Mouse (Mus musculus) embryonic facial prominence, embryonic 10.5 days (tissue): ENCODE results near the gene Pabpn1. TPM values are rescaled to one million over a fixed set of nuclear protein-coding genes. Genes with fewer than 3 reads are reported as not detected.

Experiments
- DNase-seq: peaks from one replicate; pipeline ENCODE4 v3.0.0-alpha.2; 2017; ENCODE audit warnings: low spot score
- H3K27ac ChIP-seq: fragments of 300-500 bp; sonication (generic); replicated peaks from 2 replicates; pipeline ENCODE4 v1.5.1; 2016; ENCODE audit warnings: mild to moderate bottlenecking
- H3K27me3 ChIP-seq: fragments of 300-500 bp; sonication (generic); replicated peaks from 2 replicates; pipeline ENCODE4 v1.6.1; 2016; ENCODE audit warnings: low read depth, mild to moderate bottlenecking; ENCODE audit not compliant: poor library complexity, severe bottlenecking
- H3K36me3 ChIP-seq: fragments of 300-500 bp; sonication (generic); replicated peaks from 2 replicates; pipeline ENCODE4 v1.6.1; 2016; ENCODE audit warnings: mild to moderate bottlenecking, moderate library complexity
- H3K4me1 ChIP-seq: fragments of 300-500 bp; sonication (generic); 2 replicates; pipeline ENCODE4 v1.6.1; 2016
- H3K4me3 ChIP-seq: fragments of 300-500 bp; sonication (generic); 2 replicates; pipeline ENCODE4 v1.5.1; 2016; ENCODE audit warnings: mild to moderate bottlenecking, moderate library complexity
- H3K9me3 ChIP-seq: fragments of 300-500 bp; sonication (generic); 2 replicates; pipeline ENCODE4 v1.6.1; 2016; ENCODE audit warnings: mild to moderate bottlenecking
- WGBS: fragments of 180-500 bp; shearing (Covaris S2); methylation state at CpG from one replicate; pipeline ENCODE4 v1.1.7; 2016; 5-methylcytosine and 5-hydroxymethylcytosine counted together
- polyA plus RNA-seq: library from polyadenylated mRNA; unstranded; fragments of >200 nt; fragmentation: Nextera tagmentation; extraction: Ambion mirVana; gene quantifications from 2 replicates; pipeline ENCODE4 v1.2.1, GENCODE M21; 2016

Pabpn1 gene
- polyA plus RNA-seq, 1 experiment from 2014 or later = 173 TPM

GRCm38 (mm10) chr14:54874165-54874564 lies 18.1 kb upstream of the Pabpn1 start:
- no peaks in the 10 kb centered on the region for H3K9me3 ChIP-seq
- H3K4me3 ChIP-seq = no peak overlapping the region
- H3K27ac ChIP-seq = no peak overlapping the region
- whole genome bisulfite sequencing = 90% methylated on average over 3 of the region's 3 CpGs
- no peaks in the 10 kb centered on the region for H3K36me3 ChIP-seq
- H3K4me1 ChIP-seq = peaks cover 23% of the 10 kb centered on the region
- peaks cover 48% of the 10 kb centered on the region for H3K27me3 ChIP-seq
- no peak for DNase-seq

GRCm38 (mm10) chr14:54875844-54876538 lies 16.3 kb upstream of the Pabpn1 start:
- Histone ChIP-seq H3K36me3 (no peaks in the 10 kb centered on the region), H3K4me3 (peak overlapping the region; percentile 85), H3K27ac (peak overlapping the region; percentile 86), H3K27me3 (peaks cover 48% of the 10 kb centered on the region), H3K9me3 (no peaks in the 10 kb centered on the region), H3K4me1 (peaks cover 23% of the 10 kb centered on the region)
- WGBS = 2% methylated on average over 36 of the region's 36 CpGs
- no peak for DNase-seq

GRCm38 (mm10) chr14:54876539-54877047 lies 15.7 kb upstream of the Pabpn1 start:
- H3K27ac ChIP-seq = peak overlapping the region; percentile 86
- peak overlapping the region; percentile 85 for H3K4me3 ChIP-seq
- peaks cover 23% of the 10 kb centered on the region for H3K4me1 ChIP-seq
- WGBS = under 1% methylated on average over 72 of the region's 72 CpGs
- H3K36me3 ChIP-seq = no peaks in the 10 kb centered on the region
- DNase-seq = peak; percentile 90
- no peaks in the 10 kb centered on the region for H3K9me3 ChIP-seq
- H3K27me3 ChIP-seq = peaks cover 48% of the 10 kb centered on the region

GRCm38 (mm10) chr14:54877048-54877715 lies 15.1 kb upstream of the Pabpn1 start, which contains the start of gene Ppp1r3e:
Gene Ppp1r3e, minus strand, starts transcription at chr14:54877550.
- WGBS = under 1% methylated on average over 61 of the region's 61 CpGs

GRCm38 (mm10) chr14:54883154-54884021 lies 8.9 kb upstream of the Pabpn1 start, which contains the start of the genes Bcl2l2 and Gm20521:
Gene Bcl2l2, plus strand, starts transcription at chr14:54883377.
Gene Gm20521, plus strand, starts transcription at chr14:54883441.
- H3K36me3 ChIP-seq = peaks cover 26% of the 10 kb centered on the region
- peaks cover 31% of the 10 kb centered on the region for H3K4me1 ChIP-seq
- H3K4me3 ChIP-seq = peak within 1 kb of the TSS; percentile 70
- H3K27me3 ChIP-seq = peaks cover 7% of the 10 kb centered on the region
- H3K9me3 ChIP-seq = no peaks in the 10 kb centered on the region
- peak within 1 kb of the TSS; percentile 92 for H3K27ac ChIP-seq
- 1% methylated on average over 27 of the region's 27 CpGs for WGBS
- peak; percentile 94 for DNase-seq

More at GRCm38 (mm10) chr14:54877048-54877715, 15.1 kb upstream of the Pabpn1 start, which contains the start of gene Ppp1r3e:
- peaks cover 23% of the 10 kb centered on the region for H3K4me1 ChIP-seq
- no peaks in the 10 kb centered on the region for H3K9me3 ChIP-seq
- peak; percentile 74 for DNase-seq
- peak within 1 kb of the TSS; percentile 86 for H3K27ac ChIP-seq
- peak within 1 kb of the TSS; percentile 85 for H3K4me3 ChIP-seq
- H3K36me3 ChIP-seq = no peaks in the 10 kb centered on the region
- peaks cover 48% of the 10 kb centered on the region for H3K27me3 ChIP-seq

GRCm38 (mm10) chr14:54884022-54884712 lies 8.1 kb upstream of the Pabpn1 start:
- Histone ChIP-seq H3K9me3 (no peaks in the 10 kb centered on the region), H3K4me3 (peak overlapping the region; percentile 70), H3K27me3 (no peaks in the 10 kb centered on the region), H3K4me1 (peaks cover 31% of the 10 kb centered on the region), H3K27ac (peak overlapping the region; percentile 92), H3K36me3 (peaks cover 26% of the 10 kb centered on the region)
- peak; percentile 23 for DNase-seq
- WGBS = 33% methylated on average over 21 of the region's 21 CpGs

- Histone ChIP-seq H3K36me3 (peaks cover 26% of the 10 kb centered on the region), H3K4me3 (peak overlapping the region; percentile 70), H3K27ac (0 out of 2 replicates have a peak overlapping the region, but pooled peaks have one; percentile 92), H3K9me3 (no peaks in the 10 kb centered on the region), H3K4me1 (peaks cover 31% of the 10 kb centered on the region), H3K27me3 (no peaks in the 10 kb centered on the region)
- no peak for DNase-seq
- 94% methylated on average over 11 of the region's 11 CpGs for WGBS
These were observed 7.0 kb upstream of the Pabpn1 start for GRCm38 (mm10) chr14:54885309-54885708.

- peak overlapping the region; percentile 100 for H3K27ac ChIP-seq
- H3K4me3 ChIP-seq = peak overlapping the region; percentile 97
- peak; percentile 96 for DNase-seq
- peaks cover 35% of the 10 kb centered on the region for H3K36me3 ChIP-seq
- WGBS = under 1% methylated on average over 38 of the region's 38 CpGs
- H3K4me1 ChIP-seq = peaks cover 26% of the 10 kb centered on the region
- no peaks in the 10 kb centered on the region for H3K27me3 ChIP-seq
- H3K9me3 ChIP-seq = no peaks in the 10 kb centered on the region
These were observed 1.4 kb downstream of the Pabpn1 start for GRCm38 (mm10) chr14:54893651-54894181.

- DNase-seq = peak; percentile 76
- Histone ChIP-seq H3K4me3 (peak overlapping the region; percentile 97), H3K27ac (peak overlapping the region; percentile 100), H3K9me3 (no peaks in the 10 kb centered on the region), H3K36me3 (peaks cover 42% of the 10 kb centered on the region), H3K27me3 (no peaks in the 10 kb centered on the region), H3K4me1 (peaks cover 26% of the 10 kb centered on the region)
- WGBS = under 1% methylated on average over 54 of the region's 54 CpGs
These were observed 2.2 kb downstream of the Pabpn1 start for GRCm38 (mm10) chr14:54894296-54895151.

GRCm38 (mm10) chr14:54897445-54897844 lies 5.1 kb downstream of the Pabpn1 start:
- Histone ChIP-seq H3K36me3 (peaks cover 45% of the 10 kb centered on the region), H3K4me1 (peaks cover 26% of the 10 kb centered on the region), H3K4me3 (peak overlapping the region; percentile 9; the same call in 1 of the 2 replicates), H3K9me3 (no peaks in the 10 kb centered on the region), H3K27me3 (no peaks in the 10 kb centered on the region), H3K27ac (no peak overlapping the region)
- DNase-seq = no peak
- 51% methylated on average over 2 of the region's 2 CpGs for WGBS

- Histone ChIP-seq H3K9me3 (no peaks in the 10 kb centered on the region), H3K4me3 (no peak overlapping the region), H3K36me3 (peaks cover 66% of the 10 kb centered on the region), H3K27me3 (no peaks in the 10 kb centered on the region), H3K27ac (no peak overlapping the region), H3K4me1 (peaks cover 13% of the 10 kb centered on the region)
- under 1% methylated on average over 3 of the region's 3 CpGs for WGBS
- peak; percentile 70 for DNase-seq
These were observed 8.1 kb downstream of the Pabpn1 start for GRCm38 (mm10) chr14:54900383-54900782.
